Mouse (Mus musculus): ENCODE results near the gene Tada2b.

The Tada2b gene

DNA sequence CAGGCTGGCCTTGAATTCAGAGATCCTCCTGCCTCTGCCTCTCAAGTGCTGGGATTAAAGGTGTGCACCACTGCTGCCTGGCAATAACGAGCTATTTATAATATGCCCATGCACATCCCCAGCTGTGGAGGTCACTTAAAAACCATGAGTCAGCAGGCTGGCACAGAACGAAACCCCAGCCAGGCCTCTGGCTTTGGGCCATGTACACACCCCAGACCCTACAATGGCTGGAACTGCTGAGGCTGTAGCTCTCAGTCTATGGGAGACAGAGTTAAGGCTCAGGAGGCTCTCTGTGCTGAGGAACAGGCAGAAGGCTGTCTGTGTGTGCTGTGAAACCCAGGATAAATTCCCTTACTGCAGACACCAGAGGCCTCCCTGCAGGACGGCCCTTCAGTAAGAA is 43.3 kb downstream of the Tada2b start:
- no peak for DNase-seq

DNA sequence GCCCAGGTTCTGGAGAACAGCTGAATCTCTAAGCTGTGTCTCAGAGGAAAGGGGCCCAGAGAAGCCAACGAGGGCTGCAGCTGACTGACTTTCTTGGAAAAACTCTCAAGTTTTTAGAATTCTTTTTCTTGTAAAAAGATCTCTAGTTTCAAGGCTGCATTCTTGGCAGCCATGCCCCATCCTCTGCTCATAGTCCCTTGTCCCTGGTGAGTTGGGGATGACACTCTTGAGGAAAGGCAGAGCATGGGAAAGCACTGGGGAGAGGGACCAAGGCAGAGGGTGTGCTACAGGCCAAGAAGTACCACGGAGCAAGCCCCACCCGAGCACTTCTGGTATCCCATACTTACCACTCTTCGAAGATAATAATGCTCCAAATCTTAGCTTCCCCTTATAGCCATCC is 47.2 kb downstream of the Tada2b start:
- DNase-seq = no peak

DNA sequence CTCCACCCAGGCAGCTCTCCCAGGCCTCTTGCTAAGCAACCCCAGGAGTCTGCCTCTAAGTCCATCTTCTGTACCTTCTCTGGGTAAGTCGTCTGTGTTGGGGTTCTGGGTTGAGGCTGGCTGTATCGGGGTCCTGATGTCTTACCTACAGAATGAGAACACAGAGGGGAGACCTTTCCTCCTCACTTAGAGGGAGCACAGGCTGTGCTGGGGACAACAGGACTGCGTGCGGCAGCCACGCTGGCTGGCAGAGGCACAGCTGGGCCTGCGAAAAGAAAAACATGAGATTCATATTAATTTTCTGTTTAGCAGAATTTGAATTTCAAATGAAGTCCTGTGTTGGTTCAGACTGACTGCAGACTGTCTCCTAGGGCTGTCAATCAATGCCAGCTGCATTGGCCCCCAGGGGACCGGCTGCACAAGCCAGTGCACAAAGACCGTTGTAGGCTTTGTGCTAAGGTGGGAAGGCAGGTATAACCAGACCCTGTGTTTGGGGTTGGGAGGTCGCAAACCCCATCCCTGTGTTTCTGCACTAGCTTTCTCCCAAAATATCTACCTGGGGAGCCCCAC is 49.6 kb downstream of the Tada2b start:
- no peak for DNase-seq

DNA sequence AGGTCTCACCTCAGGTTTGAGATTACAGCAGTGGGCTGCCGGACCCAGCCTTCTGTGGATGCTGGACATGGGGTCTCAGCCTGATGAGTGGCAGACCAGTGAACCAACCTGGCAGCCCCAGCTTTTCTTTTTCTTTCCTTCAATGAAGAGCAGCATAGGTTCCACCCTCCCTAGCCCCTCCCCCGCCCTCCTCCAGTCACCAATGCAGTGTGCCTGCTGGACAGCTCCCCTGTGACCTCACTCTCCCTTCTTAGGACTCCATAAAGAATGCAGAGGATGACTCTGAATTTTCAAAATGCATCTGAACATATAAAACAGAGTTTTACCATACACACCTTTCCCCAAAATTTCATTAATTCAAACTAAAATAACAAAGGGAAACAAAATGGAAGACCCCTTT is 52.4 kb downstream of the Tada2b start:
- no peak for DNase-seq

DNA sequence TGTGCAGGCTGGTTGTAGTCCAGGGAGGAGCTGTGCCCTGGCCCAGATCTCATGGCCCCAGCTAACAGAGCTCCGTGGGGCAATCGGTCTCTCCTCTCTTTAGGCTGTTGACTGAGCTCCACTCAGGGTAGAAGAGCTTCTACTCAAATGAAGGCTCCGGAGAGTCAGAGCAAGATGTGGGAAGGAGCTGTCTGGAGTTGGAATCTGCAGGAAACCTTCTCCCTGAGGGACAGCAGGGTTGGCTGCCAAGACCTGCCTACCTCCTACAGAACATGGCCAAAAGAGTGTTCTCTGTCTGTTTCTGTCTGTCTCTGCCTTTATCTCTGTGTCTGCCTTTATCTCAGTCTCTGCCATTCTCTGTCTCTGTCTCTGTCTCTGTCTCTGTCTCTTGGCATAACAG is 54.5 kb downstream of the Tada2b start:
- no peak for DNase-seq

DNA sequence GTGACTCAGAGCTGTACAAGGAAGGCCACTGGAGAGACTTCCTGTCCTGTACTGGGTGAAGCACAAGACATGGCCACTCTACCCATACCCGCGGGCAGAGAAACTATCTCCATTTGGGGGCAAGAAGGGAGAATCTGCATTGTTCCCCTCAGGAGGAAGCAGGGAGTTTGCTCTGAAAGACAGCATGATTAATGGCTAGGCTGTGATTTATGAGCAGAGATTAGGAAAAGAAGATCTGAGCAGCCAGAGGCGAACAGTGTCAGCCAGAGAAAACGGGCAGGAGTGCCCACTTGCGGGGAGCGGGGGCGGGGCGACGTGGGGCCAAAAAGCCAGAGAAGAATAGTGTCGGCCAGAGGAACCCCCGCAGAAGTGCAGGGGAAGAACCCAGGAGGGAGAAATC is 56.3 kb downstream of the Tada2b start:
- no peak for DNase-seq

DNA sequence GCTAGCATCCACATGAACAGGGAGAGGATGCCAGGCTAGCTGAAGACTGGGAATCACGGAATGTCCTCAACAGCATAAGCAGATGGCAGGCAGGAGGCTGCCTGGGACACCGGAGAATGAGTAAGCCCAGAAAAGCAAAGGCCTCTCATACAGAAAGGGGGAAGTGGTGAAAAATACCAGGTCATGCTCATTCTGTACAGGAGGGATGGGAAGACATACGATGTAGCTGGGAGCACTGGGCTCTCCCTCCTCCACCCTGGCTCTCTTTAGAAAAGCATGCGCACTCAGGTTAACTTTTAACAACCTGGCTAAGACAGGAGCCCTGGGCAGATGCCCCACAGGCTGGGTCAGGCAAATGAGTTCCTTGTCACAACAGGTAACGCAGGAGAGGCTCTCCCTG is 57.7 kb downstream of the Tada2b start:
- DNase-seq = no peak

DNA sequence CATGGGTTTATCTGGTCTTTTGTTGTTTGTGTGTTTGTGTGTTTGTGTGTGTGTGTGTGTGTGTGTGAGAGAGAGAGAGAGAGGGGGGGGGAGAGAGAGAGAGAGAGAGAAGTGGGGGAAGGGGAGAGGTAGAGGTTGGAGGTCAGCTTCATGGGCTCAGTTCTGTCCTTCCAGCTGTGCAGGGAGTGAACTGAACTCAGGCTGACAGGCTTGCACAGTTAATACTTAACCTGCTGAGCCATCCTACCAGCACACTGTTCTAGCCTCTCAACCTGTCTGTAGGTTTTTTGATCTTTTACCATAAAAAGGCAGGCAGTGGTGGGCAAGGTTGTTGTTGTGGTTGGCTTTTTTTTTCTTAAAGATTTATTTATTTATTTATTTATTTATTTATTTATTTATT is 59.4 kb downstream of the Tada2b start:
- DNase-seq = no peak

All from retina, postnatal 1 day (tissue).